Comparison of ENCODE assay signal across 25 mouse cellular contexts in genomic region chr1:179580200-179580599, GRCm38 (mm10). TPM values are rescaled to one million over a fixed set of nuclear protein-coding genes. Genes with fewer than 3 reads are reported as not detected.
DNase-seq lines count a peak whose midpoint lies in the region; ATAC-seq and TF ChIP-seq lines count a peak whose summit lies in the region.
"Had no signal": no experiment of that assay in that cellular context is flagged by ENCODE, and none has a peak within 500 bp of the region (broad histone marks: within the 10 kb centered on the region; RNA-seq: fewer than 3 reads in every experiment).

No protein-coding gene starts in this region.

- no peak overlapping the region for H3K9ac ChIP-seq in liver, embryonic 12.5 days
- H3K9ac ChIP-seq in liver, postnatal 0 days (replicated peaks) = no peak overlapping the region
- H3K9ac ChIP-seq in liver, embryonic 15.5 days = no peak overlapping the region
- H3K9ac ChIP-seq: embryonic facial prominence, embryonic 13.5 days; forebrain, embryonic 12.5 days; forebrain, embryonic 15.5 days; hindbrain, embryonic 12.5 days; hindbrain, embryonic 15.5 days had no signal

- H3K36me3 ChIP-seq in liver, embryonic 12.5 days = peaks cover 25% of the 10 kb centered on the region
- H3K36me3 ChIP-seq in liver, postnatal 0 days (replicated peaks; ENCODE audit: insufficient read depth, low read length) = peaks cover 19% of the 10 kb centered on the region
- peaks cover 27% of the 10 kb centered on the region for H3K36me3 ChIP-seq in liver, embryonic 15.5 days (replicated peaks)

- H3K9me3 ChIP-seq in liver, embryonic 12.5 days (replicated peaks) = no peaks in the 10 kb centered on the region
- H3K9me3 ChIP-seq in liver, postnatal 0 days (ENCODE audit: low read length) = no peaks in the 10 kb centered on the region
- no peaks in the 10 kb centered on the region for H3K9me3 ChIP-seq in liver, embryonic 15.5 days (replicated peaks)
- H3K9me3 ChIP-seq: embryonic facial prominence, embryonic 10.5 days; embryonic facial prominence, embryonic 13.5 days; forebrain, embryonic 12.5 days; forebrain, embryonic 15.5 days; hindbrain, embryonic 12.5 days; hindbrain, embryonic 15.5 days had no signal

- H3K27ac ChIP-seq in liver, embryonic 12.5 days = peak overlapping the region; percentile 46
- no peak overlapping the region for H3K27ac ChIP-seq in liver, postnatal 0 days (ENCODE audit: low read depth)
- peak overlapping the region; percentile 35; the same call in 1 of the 2 replicates for H3K27ac ChIP-seq in brown adipose tissue, adult 24 weeks (replicated peaks; ENCODE audit: low read depth, low read length)
- peak overlapping the region; percentile 38; the same call in 1 of the 2 replicates for H3K27ac ChIP-seq in liver, embryonic 15.5 days (replicated peaks)
- H3K27ac ChIP-seq: embryonic facial prominence, embryonic 10.5 days; embryonic facial prominence, embryonic 13.5 days; forebrain, embryonic 12.5 days; hindbrain, embryonic 12.5 days; hindbrain, embryonic 15.5 days had no signal

- no peaks in the 10 kb centered on the region for H3K27me3 ChIP-seq in liver, embryonic 12.5 days (replicated peaks)
- H3K27me3 ChIP-seq in liver, postnatal 0 days (ENCODE audit: insufficient read depth, low read length) = no peaks in the 10 kb centered on the region
- H3K27me3 ChIP-seq in liver, embryonic 15.5 days = no peaks in the 10 kb centered on the region
- H3K27me3 ChIP-seq: embryonic facial prominence, embryonic 13.5 days; forebrain, embryonic 12.5 days; forebrain, embryonic 15.5 days; hindbrain, embryonic 12.5 days; hindbrain, embryonic 15.5 days; Patski had no signal

- peaks cover 81% of the 10 kb centered on the region for H3K4me1 ChIP-seq in liver, embryonic 12.5 days
- H3K4me1 ChIP-seq in liver, postnatal 0 days (ENCODE audit: insufficient read depth) = peaks cover 5% of the 10 kb centered on the region; the same call in 1 of the 2 replicates
- peaks cover 38% of the 10 kb centered on the region for H3K4me1 ChIP-seq in brown adipose tissue, adult 24 weeks (ENCODE audit: control insufficient read depth, insufficient read depth, insufficient read length, low read length)
- peaks cover 62% of the 10 kb centered on the region for H3K4me1 ChIP-seq in liver, embryonic 15.5 days (replicated peaks)
- H3K4me1 ChIP-seq: forebrain, embryonic 12.5 days; hindbrain, embryonic 12.5 days; hindbrain, embryonic 15.5 days had no signal

- TF ChIP-seq CTCF in liver, postnatal 0 days (IDR thresholded peaks at IDR 0.05; ENCODE audit: low read depth) = no peak

- TF ChIP-seq EP300 in liver, postnatal 0 days (IDR thresholded peaks at IDR 0.05; ENCODE audit: low read depth) = no peak

- intact Hi-C loops in left cerebral cortex, postnatal 36 days (cut with DNase I) = no loop called here

- ATAC-seq in liver, embryonic 12.5 days = no peak; the same call in 1 of the 2 replicates
- ATAC-seq in liver, postnatal 0 days = no peak
- ATAC-seq in liver, embryonic 15.5 days (ENCODE audit: insufficient read depth) = no peak
- ATAC-seq: Patski had no signal

- DNase-seq in liver, postnatal 0 days = no peak
- no peak for DNase-seq in right cerebral cortex, postnatal 14 days
- DNase-seq in left cerebral cortex, adult 8-10 months (ENCODE audit: low spot score in 2 of 2) = no peak
- no peak for DNase-seq in left cerebral cortex, postnatal 36 days (ENCODE audit: low spot score in 2 of 2)
- DNase-seq: adrenal gland, postnatal 10 days; adrenal gland, postnatal 36 days; cerebellum, adult 11 months; cerebellum, adult 2 months; cerebellum, postnatal 10 days; cerebellum, postnatal 36 days; embryo, embryonic 11 days; gastrocnemius, postnatal 10 days; heart, adult 11 months had no signal

- WGBS in liver, embryonic 12.5 days (ENCODE audit: insufficient replicate concordance) = 33% methylated on average over 8 of the region's 8 CpGs
- WGBS in liver, postnatal 0 days (ENCODE audit: insufficient replicate concordance) = 39% methylated on average over 8 of the region's 8 CpGs
- WGBS in liver, embryonic 15.5 days (ENCODE audit: insufficient replicate concordance) = 23% methylated on average over 8 of the region's 8 CpGs

- H3K4me2 ChIP-seq in liver, embryonic 12.5 days = no peak overlapping the region
- no peak overlapping the region for H3K4me2 ChIP-seq in liver, postnatal 0 days (ENCODE audit: low read depth, low read length)
- H3K4me2 ChIP-seq in liver, embryonic 15.5 days = no peak overlapping the region
- H3K4me2 ChIP-seq: embryonic facial prominence, embryonic 13.5 days; forebrain, embryonic 12.5 days; forebrain, embryonic 15.5 days; heart, embryonic 11.5 days; hindbrain, embryonic 12.5 days; hindbrain, embryonic 15.5 days had no signal

- H3K4me3 ChIP-seq in liver, embryonic 12.5 days = no peak overlapping the region
- no peak overlapping the region for H3K4me3 ChIP-seq in liver, postnatal 0 days (ENCODE audit: low read depth, low read length)
- H3K4me3 ChIP-seq in brown adipose tissue, adult 24 weeks (ENCODE audit: insufficient read depth, low read depth, low read length) = no peak overlapping the region
- no peak overlapping the region for H3K4me3 ChIP-seq in liver, embryonic 15.5 days (replicated peaks)
- H3K4me3 ChIP-seq: embryonic facial prominence, embryonic 10.5 days; embryonic facial prominence, embryonic 13.5 days; erythroblast, embryonic 14.5 days; forebrain, embryonic 12.5 days; forebrain, embryonic 15.5 days; hindbrain, embryonic 12.5 days; hindbrain, embryonic 15.5 days had no signal

RNA-seq across cellular contexts. Expression of gene Cnst, which starts 34.0 kb away (rescaled TPM):
- 17.8 and 18.7 TPM in 2 replicates for polyA plus RNA-seq in liver, embryonic 12.5 days (2016; fragmentation: Nextera tagmentation; extraction: Ambion mirVana)
- 5.0 and 5.8 TPM in 2 replicates for polyA plus RNA-seq in liver, postnatal 0 days (2015; fragmentation: Nextera tagmentation; extraction: Ambion mirVana)
- 43.3 and 57.1 TPM in 2 replicates for polyA plus RNA-seq in brown adipose tissue, adult 24 weeks (2012; ENCODE audit: insufficient read depth, insufficient read length, missing spikeins)
- 12.1 and 12.6 TPM in 2 replicates for polyA plus RNA-seq in liver, embryonic 15.5 days (2015; fragmentation: Nextera tagmentation; extraction: Ambion mirVana)
- total RNA-seq in left cerebral cortex, adult 8-10 months (2022) = 10 to 100 TPM; 40.1 to 42.1 (median 41.1) TPM
- total RNA-seq in left cerebral cortex, postnatal 36 days (2021) = 10 to 100 TPM; 34.5 to 38.2 TPM

RNA-seq across cellular contexts. Expression of gene Tfb2m, which starts 34.1 kb away (rescaled TPM):
- polyA plus RNA-seq in liver, embryonic 12.5 days (2016; fragmentation: Nextera tagmentation; extraction: Ambion mirVana) = 13.2 and 17.7 TPM in 2 replicates
- polyA plus RNA-seq in liver, postnatal 0 days (2015; fragmentation: Nextera tagmentation; extraction: Ambion mirVana) = 16.3 and 17.6 TPM in 2 replicates
- polyA plus RNA-seq in brown adipose tissue, adult 24 weeks (2012; ENCODE audit: insufficient read depth, insufficient read length, missing spikeins) = 82.7 and 125 TPM in 2 replicates
- polyA plus RNA-seq in liver, embryonic 15.5 days (2015; fragmentation: Nextera tagmentation; extraction: Ambion mirVana) = 8.2 and 8.3 TPM in 2 replicates
- total RNA-seq in left cerebral cortex, adult 8-10 months (2022) = 10 to 100 TPM; 21.7 to 27.3 (median 26.0) TPM
- 10 to 100 TPM; 22.0 to 26.4 TPM for total RNA-seq in left cerebral cortex, postnatal 36 days (2021)
